Mouse (Mus musculus) intestine, embryonic 16.5 days (tissue): ENCODE data around the gene Zbtb33. TPM values are rescaled to one million over a fixed set of nuclear protein-coding genes. Genes with fewer than 3 reads are reported as not detected.

Experiments used
- ATAC-seq: fragments of 200-750 bp; cut with Nextera tagmentation; 2 replicates; pipeline ENCODE4 v1.8.0; 2017; ENCODE audit warnings: moderate TSS enrichment, moderate library complexity
- H3K27ac ChIP-seq: fragments of 300-500 bp; sonication (generic); 2 replicates; pipeline ENCODE4 v1.5.1; 2014; ENCODE audit warnings: mild to moderate bottlenecking, low read length
- H3K27me3 ChIP-seq: fragments of 300-500 bp; sonication (generic); replicated peaks from 2 replicates; pipeline ENCODE4 v1.6.1; 2014; ENCODE audit warnings: low read length, control low read depth, mixed read lengths; ENCODE audit not compliant: control insufficient read depth, insufficient read depth
- H3K36me3 ChIP-seq: fragments of 300-500 bp; sonication (generic); 2 replicates; pipeline ENCODE4 v1.6.1; 2014; ENCODE audit warnings: low read length, control low read depth; ENCODE audit not compliant: control insufficient read depth, insufficient read depth
- H3K4me1 ChIP-seq: fragments of 300-500 bp; sonication (generic); 2 replicates; pipeline ENCODE4 v1.6.1; 2014; ENCODE audit warnings: low read length, control low read depth, mixed read lengths; ENCODE audit not compliant: control insufficient read depth, insufficient read depth
- H3K4me2 ChIP-seq: fragments of 300-500 bp; sonication (generic); 2 replicates; pipeline ENCODE4 v1.6.1; 2014; ENCODE audit warnings: low read depth, low read length, control low read depth
- H3K4me3 ChIP-seq: fragments of 300-500 bp; sonication (generic); 2 replicates; pipeline ENCODE4 v1.5.1; 2014; ENCODE audit warnings: mild to moderate bottlenecking, low read length
- H3K9ac ChIP-seq: fragments of 300-500 bp; sonication (generic); 2 replicates; pipeline ENCODE4 v1.6.1; 2014; ENCODE audit warnings: low read depth, low read length
- H3K9me3 ChIP-seq: fragments of 300-500 bp; sonication (generic); 2 replicates; pipeline ENCODE4 v1.6.1; 2016; ENCODE audit warnings: low read length, control low read depth; ENCODE audit not compliant: control insufficient read depth
- WGBS: fragments of 180-500 bp; shearing (Covaris S2); extraction: QIAGEN DNeasy Blood & Tissue Kit; methylation state at CpG from one replicate; pipeline ENCODE4 v1.1.7; 2014; 5-methylcytosine and 5-hydroxymethylcytosine counted together
- polyA plus RNA-seq: library from polyadenylated mRNA; unstranded; fragments of >200 nt; fragmentation: Nextera tagmentation; extraction: Ambion mirVana; gene quantifications from 2 replicates; pipeline ENCODE4 v1.2.1, GENCODE M21; 2015

Zbtb33 gene
- polyA plus RNA-seq, 1 experiment from 2014 or later, result 2.7 TPM

DNA sequence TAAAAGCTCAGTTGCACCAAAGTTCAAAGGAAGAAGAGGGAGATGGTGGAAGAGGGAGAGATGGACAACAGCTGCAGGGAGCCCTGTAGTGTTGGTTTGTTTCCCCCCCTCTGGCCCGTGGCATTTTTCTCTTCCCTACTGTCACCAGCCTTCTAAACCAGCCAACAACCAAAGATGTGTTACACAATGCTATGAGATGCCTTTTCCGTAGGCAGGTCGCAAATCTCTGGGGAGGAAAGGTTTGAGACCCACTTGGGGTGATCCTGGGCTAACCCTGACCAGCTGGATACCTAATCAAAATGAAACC is 818 bp downstream of the Zbtb33 start:
- Histone ChIP-seq H3K36me3 (no peaks in the 10 kb centered on the region), H3K9me3 (no peaks in the 10 kb centered on the region), H3K4me3 (peak overlapping the region; percentile 54), H3K27me3 (no peaks in the 10 kb centered on the region), H3K27ac (peak overlapping the region; percentile 90), H3K9ac (peak overlapping the region; percentile 74), H3K4me1 (no peaks in the 10 kb centered on the region), H3K4me2 (peak overlapping the region; percentile 53)
- WGBS, result 16% methylated on average over 3 of the region's 3 CpGs
- no peak for ATAC-seq

DNA sequence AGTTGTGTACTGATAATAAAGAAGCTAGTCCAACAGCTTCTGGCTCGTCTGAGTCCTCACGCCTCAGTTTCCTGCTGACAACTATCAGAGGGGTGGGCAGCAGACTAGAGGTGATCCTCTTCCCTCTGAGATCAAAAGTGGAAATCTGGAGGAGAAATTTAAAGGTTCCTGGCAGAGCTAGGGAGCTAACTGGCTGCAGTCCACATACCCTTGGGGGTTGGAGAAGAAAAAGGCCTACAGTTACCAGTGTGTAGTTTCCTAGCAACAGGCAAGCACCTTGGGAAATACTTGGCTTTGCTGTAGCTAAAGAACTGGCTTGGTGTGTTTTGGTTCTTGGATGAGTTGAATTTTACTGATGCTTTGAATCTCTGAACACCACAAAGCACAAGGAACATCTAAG is 12.2 kb downstream of the Zbtb33 start:
- no peaks in the 10 kb centered on the region for H3K9me3 ChIP-seq
- no peak overlapping the region for H3K9ac ChIP-seq
- no peaks in the 10 kb centered on the region for H3K4me1 ChIP-seq
- H3K27ac ChIP-seq, result no peak overlapping the region
- no peaks in the 10 kb centered on the region for H3K36me3 ChIP-seq
- 69% methylated on average over 2 of the region's 2 CpGs for WGBS
- no peak overlapping the region for H3K4me3 ChIP-seq
- H3K27me3 ChIP-seq, result no peaks in the 10 kb centered on the region
- H3K4me2 ChIP-seq, result no peak overlapping the region
- no peak for ATAC-seq

DNA sequence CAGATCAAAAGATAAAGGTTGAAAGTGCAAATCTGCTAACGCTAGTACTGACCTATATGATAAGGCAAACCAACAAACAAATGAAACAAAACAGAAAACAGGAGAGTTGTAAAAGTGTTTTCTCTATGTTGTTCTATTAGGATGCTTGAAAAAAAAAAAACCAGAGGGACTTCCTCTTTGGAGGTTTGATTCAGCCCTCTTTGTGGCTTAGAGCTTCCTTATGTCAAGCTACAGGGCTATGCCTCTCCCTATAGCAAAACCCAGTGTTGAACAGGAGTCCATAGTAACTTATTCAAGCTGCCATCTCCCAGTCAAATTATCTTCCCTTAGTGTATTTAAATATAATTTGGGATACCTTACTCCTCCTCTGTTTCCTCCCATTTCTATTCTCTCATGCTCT is 17.8 kb downstream of the Zbtb33 start:
- Histone ChIP-seq H3K36me3 (no peaks in the 10 kb centered on the region), H3K27me3 (no peaks in the 10 kb centered on the region), H3K27ac (no peak overlapping the region), H3K9ac (no peak overlapping the region), H3K4me3 (no peak overlapping the region), H3K9me3 (no peaks in the 10 kb centered on the region), H3K4me2 (no peak overlapping the region), H3K4me1 (no peaks in the 10 kb centered on the region)
- no peak for ATAC-seq
- WGBS, result 48% methylated on average over 1 of the region's 1 CpGs

DNA sequence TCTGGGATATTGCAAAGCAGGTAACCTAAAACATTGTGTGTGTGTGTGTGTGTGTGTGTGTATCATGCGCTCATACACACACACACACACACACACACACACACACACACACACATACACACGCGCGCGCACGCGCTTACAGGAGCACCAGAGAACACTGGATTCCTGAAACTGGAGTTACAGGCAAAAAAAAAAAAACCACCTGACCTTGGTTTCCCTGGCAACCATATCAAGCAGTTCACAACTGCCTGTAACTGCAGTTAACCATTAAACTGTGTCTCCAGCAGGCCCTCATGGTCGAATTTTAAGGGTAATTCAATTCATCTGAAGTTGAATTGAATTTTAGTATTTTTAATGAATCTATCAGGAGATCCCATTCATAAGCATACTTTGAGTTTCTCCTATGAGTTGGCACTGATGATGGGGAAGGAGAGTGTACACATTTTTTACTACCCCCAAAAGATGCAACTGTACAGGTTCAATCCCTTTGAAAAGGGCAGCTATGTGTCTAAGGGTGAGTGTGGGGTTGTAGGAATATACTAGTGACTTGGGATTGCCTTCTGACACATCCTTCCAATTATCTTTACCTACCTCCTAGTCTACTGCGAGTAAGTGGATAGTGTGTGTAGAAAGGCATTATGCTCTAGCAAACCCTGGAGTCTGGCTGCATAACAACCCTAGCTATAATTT is 27.5 kb downstream of the Zbtb33 start:
- peak; percentile 75 for ATAC-seq
- Histone ChIP-seq H3K27me3 (no peaks in the 10 kb centered on the region), H3K9me3 (no peaks in the 10 kb centered on the region), H3K4me2 (no peak overlapping the region), H3K27ac (peak overlapping the region; percentile 69), H3K9ac (no peak overlapping the region), H3K36me3 (no peaks in the 10 kb centered on the region), H3K4me3 (no peak overlapping the region), H3K4me1 (no peaks in the 10 kb centered on the region)
- 51% methylated on average over 9 of the region's 9 CpGs for WGBS

DNA sequence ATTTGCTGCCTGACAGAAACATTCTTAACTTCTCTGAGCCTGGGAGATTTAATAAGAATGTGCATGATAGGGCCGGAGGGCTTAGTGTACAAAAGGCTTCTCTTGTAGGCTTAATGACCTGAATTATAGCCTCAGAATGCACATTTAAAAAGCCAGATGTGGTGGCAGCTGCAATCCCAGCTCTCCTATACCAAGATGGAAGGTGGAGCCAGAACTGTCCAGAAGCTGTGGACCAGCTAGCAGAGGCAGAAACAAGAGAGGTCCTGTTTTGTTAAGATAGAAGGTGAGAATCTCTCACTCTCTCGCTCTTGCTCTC is 28.0 kb downstream of the Zbtb33 start:
- ATAC-seq, result peak; percentile 23; the same call in 1 of the 2 replicates
- H3K36me3 ChIP-seq, result no peaks in the 10 kb centered on the region

DNA sequence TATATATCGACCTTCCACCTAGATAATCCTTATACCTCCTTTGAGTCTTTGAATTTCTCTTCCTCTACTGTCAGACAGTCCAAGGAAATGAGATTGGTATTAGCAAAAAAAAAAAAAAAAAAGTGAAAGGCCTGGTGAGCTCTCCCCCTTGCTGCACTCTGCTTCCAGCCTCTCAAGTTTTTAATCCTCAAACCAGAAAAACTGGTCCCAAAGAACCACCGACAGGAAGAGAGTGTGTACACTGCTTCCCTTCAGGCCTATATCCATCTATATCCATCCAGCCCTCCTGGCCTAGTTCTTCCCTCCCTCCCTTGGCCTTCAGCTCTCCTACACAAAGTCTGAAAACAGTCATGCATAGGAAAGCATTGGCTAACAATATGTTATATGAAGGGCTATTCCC is 33.2 kb downstream of the Zbtb33 start:
- H3K36me3 ChIP-seq, result no peaks in the 10 kb centered on the region
- WGBS, result 35% methylated on average over 2 of the region's 2 CpGs

More for the DNA sequence above, 28.0 kb downstream of the Zbtb33 start:
- H3K9ac ChIP-seq, result no peak overlapping the region
- H3K4me1 ChIP-seq, result no peaks in the 10 kb centered on the region
- no peaks in the 10 kb centered on the region for H3K27me3 ChIP-seq
- H3K9me3 ChIP-seq, result no peaks in the 10 kb centered on the region
- H3K4me3 ChIP-seq, result no peak overlapping the region
- H3K27ac ChIP-seq, result peak overlapping the region; percentile 69
- WGBS, result 62% methylated on average over 2 of the region's 2 CpGs
- no peak overlapping the region for H3K4me2 ChIP-seq

DNA sequence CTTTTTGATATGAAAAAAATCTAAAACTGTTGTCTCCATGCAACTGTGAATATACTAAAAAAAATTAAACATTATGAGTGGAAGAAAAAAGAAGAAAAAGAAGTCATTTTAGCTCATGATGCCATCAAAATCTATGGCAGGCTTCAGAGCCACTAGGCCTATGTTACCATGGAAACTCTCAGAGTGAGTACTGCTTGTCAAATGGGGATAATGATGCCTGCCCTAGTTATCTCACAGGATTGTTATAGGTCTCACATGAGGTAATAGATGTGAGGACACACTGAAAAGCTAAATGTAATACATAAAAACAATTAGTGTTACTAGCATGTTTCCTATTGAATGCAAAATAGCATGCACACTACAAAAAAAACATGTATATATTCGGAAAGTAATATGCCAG is 40.3 kb downstream of the Zbtb33 start:
- Histone ChIP-seq H3K27me3 (no peaks in the 10 kb centered on the region), H3K4me3 (no peak overlapping the region), H3K36me3 (no peaks in the 10 kb centered on the region), H3K27ac (no peak overlapping the region), H3K4me1 (no peaks in the 10 kb centered on the region), H3K9me3 (no peaks in the 10 kb centered on the region), H3K4me2 (no peak overlapping the region), H3K9ac (no peak overlapping the region)
- 83% methylated on average over 1 of the region's 1 CpGs for WGBS
- no peak for ATAC-seq

More for the DNA sequence above, 33.2 kb downstream of the Zbtb33 start:
- H3K4me2 ChIP-seq, result no peak overlapping the region
- no peak overlapping the region for H3K27ac ChIP-seq
- H3K4me1 ChIP-seq, result no peaks in the 10 kb centered on the region
- no peak overlapping the region for H3K9ac ChIP-seq
- no peak overlapping the region for H3K4me3 ChIP-seq
- H3K9me3 ChIP-seq, result no peaks in the 10 kb centered on the region
- no peaks in the 10 kb centered on the region for H3K27me3 ChIP-seq
- ATAC-seq, result no peak

DNA sequence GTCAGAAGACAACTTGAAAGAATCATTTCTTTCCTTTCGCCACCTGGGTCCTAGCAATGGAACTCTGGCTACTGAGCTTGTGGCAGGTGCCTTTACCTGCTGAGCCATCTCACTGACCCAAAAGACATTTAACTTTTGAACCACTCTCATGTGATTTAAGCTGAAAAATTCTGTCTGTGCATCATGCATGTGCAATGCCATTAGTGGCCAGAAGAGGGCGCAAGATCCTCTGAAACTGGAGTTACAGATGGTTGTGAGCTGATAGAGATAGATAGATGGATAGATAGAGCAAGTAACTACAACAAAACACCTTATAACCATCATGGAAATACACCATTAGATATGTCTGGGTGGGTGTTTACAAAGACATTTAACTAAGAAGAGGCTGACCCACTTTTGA is 48.1 kb downstream of the Zbtb33 start:
- H3K9me3 ChIP-seq, result no peaks in the 10 kb centered on the region
- 38% methylated on average over 2 of the region's 2 CpGs for WGBS
- H3K4me3 ChIP-seq, result no peak overlapping the region
- H3K27ac ChIP-seq, result no peak overlapping the region
- no peak for ATAC-seq
- H3K9ac ChIP-seq, result no peak overlapping the region
- no peak overlapping the region for H3K4me2 ChIP-seq
- H3K4me1 ChIP-seq, result no peaks in the 10 kb centered on the region
- no peaks in the 10 kb centered on the region for H3K36me3 ChIP-seq
- no peaks in the 10 kb centered on the region for H3K27me3 ChIP-seq
